Mouse (Mus musculus) limb, embryonic 12.5 days (tissue): ENCODE data around the gene Cited2. TPM values are rescaled to one million over a fixed set of nuclear protein-coding genes. Genes with fewer than 3 reads are reported as not detected.
A peak's percentile ranks its signal among the peaks of the same experiment; 100 is the strongest.

Source experiments
- ATAC-seq: fragments of 200-750 bp; cut with Nextera tagmentation; 2 replicates; pipeline ENCODE4 v1.8.0; 2017; ENCODE audit warnings: low read depth, moderate TSS enrichment; ENCODE audit not compliant: insufficient number of reproducible peaks, insufficient read depth, low FRiP score, low TSS enrichment
- H3K27ac ChIP-seq: fragments of 300-500 bp; sonication (generic); 2 replicates; pipeline ENCODE4 v1.5.1; 2016; ENCODE audit warnings: mild to moderate bottlenecking, moderate library complexity
- H3K27me3 ChIP-seq: fragments of 300-500 bp; sonication (generic); 2 replicates; pipeline ENCODE4 v1.6.1; 2016; ENCODE audit warnings: mild to moderate bottlenecking, moderate library complexity
- H3K36me3 ChIP-seq: fragments of 300-500 bp; sonication (generic); 2 replicates; pipeline ENCODE4 v1.6.1; 2016; ENCODE audit warnings: mild to moderate bottlenecking, moderate library complexity
- H3K4me1 ChIP-seq: fragments of 300-500 bp; sonication (generic); replicated peaks from 2 replicates; pipeline ENCODE4 v1.6.1; 2016
- H3K4me2 ChIP-seq: fragments of 300-500 bp; sonication (generic); 2 replicates; pipeline ENCODE4 v1.6.1; 2016; ENCODE audit warnings: mild to moderate bottlenecking, moderate library complexity
- H3K4me3 ChIP-seq: fragments of 300-500 bp; sonication (generic); replicated peaks from 2 replicates; pipeline ENCODE4 v1.5.1; 2016; ENCODE audit warnings: mild to moderate bottlenecking
- H3K9ac ChIP-seq: fragments of 300-500 bp; sonication (generic); replicated peaks from 2 replicates; pipeline ENCODE4 v1.6.1; 2016; ENCODE audit warnings: mild to moderate bottlenecking, moderate library complexity
- H3K9me3 ChIP-seq: fragments of 300-500 bp; sonication (generic); 2 replicates; pipeline ENCODE4 v1.6.1; 2016; ENCODE audit warnings: mild to moderate bottlenecking, moderate library complexity
- WGBS: fragments of 180-500 bp; shearing (Covaris S2); methylation state at CpG from one replicate; pipeline ENCODE4 v1.1.7; 2016; 5-methylcytosine and 5-hydroxymethylcytosine counted together
- polyA plus RNA-seq: library from polyadenylated mRNA; unstranded; fragments of >200 nt; fragmentation: Nextera tagmentation; extraction: Ambion mirVana; gene quantifications from 2 replicates; pipeline ENCODE4 v1.2.1, GENCODE M21; 2016

Cited2 gene
- polyA plus RNA-seq, 1 experiment from 2014 or later = 51.9 TPM

GRCm38 (mm10) chr10:17697376-17698265, 25.4 kb upstream of the Cited2 start:
- Histone ChIP-seq H3K4me3 (no peak overlapping the region), H3K36me3 (no peaks in the 10 kb centered on the region), H3K4me1 (no peaks in the 10 kb centered on the region), H3K27me3 (no peaks in the 10 kb centered on the region), H3K9me3 (no peaks in the 10 kb centered on the region), H3K4me2 (no peak overlapping the region), H3K9ac (no peak overlapping the region), H3K27ac (no peak overlapping the region)
- ATAC-seq = no peak
- WGBS = 50% methylated on average over 7 of the region's 7 CpGs

GRCm38 (mm10) chr10:17705466-17705973, 17.5 kb upstream of the Cited2 start:
- no peak overlapping the region for H3K4me3 ChIP-seq
- H3K36me3 ChIP-seq = no peaks in the 10 kb centered on the region
- 16% methylated on average over 4 of the region's 4 CpGs for WGBS
- no peaks in the 10 kb centered on the region for H3K4me1 ChIP-seq
- no peak for ATAC-seq
- H3K9ac ChIP-seq = no peak overlapping the region
- H3K4me2 ChIP-seq = no peak overlapping the region
- H3K27ac ChIP-seq = no peak overlapping the region
- H3K27me3 ChIP-seq = no peaks in the 10 kb centered on the region
- no peaks in the 10 kb centered on the region for H3K9me3 ChIP-seq

GRCm38 (mm10) chr10:17710753-17711152, 12.3 kb upstream of the Cited2 start:
- no peaks in the 10 kb centered on the region for H3K36me3 ChIP-seq
- H3K27me3 ChIP-seq = no peaks in the 10 kb centered on the region
- H3K4me1 ChIP-seq = no peaks in the 10 kb centered on the region
- H3K27ac ChIP-seq = no peak overlapping the region
- H3K4me3 ChIP-seq = no peak overlapping the region
- WGBS = 90% methylated on average over 3 of the region's 3 CpGs
- ATAC-seq = no peak
- no peak overlapping the region for H3K9ac ChIP-seq
- no peaks in the 10 kb centered on the region for H3K9me3 ChIP-seq
- H3K4me2 ChIP-seq = no peak overlapping the region

- H3K4me3 ChIP-seq = no peak overlapping the region
- no peak overlapping the region for H3K4me2 ChIP-seq
- no peak overlapping the region for H3K9ac ChIP-seq
- no peaks in the 10 kb centered on the region for H3K9me3 ChIP-seq
- ATAC-seq = no peak
- no peaks in the 10 kb centered on the region for H3K36me3 ChIP-seq
- H3K27ac ChIP-seq = no peak overlapping the region
- WGBS = 85% methylated on average over 4 of the region's 4 CpGs
- no peaks in the 10 kb centered on the region for H3K27me3 ChIP-seq
- no peaks in the 10 kb centered on the region for H3K4me1 ChIP-seq
Measured at GRCm38 (mm10) chr10:17719009-17719570, 3.9 kb upstream of the Cited2 start.

- H3K4me1 ChIP-seq = no peaks in the 10 kb centered on the region
- no peak overlapping the region for H3K9ac ChIP-seq
- no peak overlapping the region for H3K4me2 ChIP-seq
- H3K27ac ChIP-seq = no peak overlapping the region
- no peak overlapping the region for H3K4me3 ChIP-seq
- no peaks in the 10 kb centered on the region for H3K9me3 ChIP-seq
- ATAC-seq = no peak
- H3K27me3 ChIP-seq = no peaks in the 10 kb centered on the region
- WGBS = 90% methylated on average over 5 of the region's 5 CpGs
- H3K36me3 ChIP-seq = 0 out of 2 replicates have a peak, but pooled peaks cover 3% of the 10 kb centered on the region
Measured at GRCm38 (mm10) chr10:17719646-17720045, 3.4 kb upstream of the Cited2 start.

- H3K4me3 ChIP-seq = peak overlapping the region; percentile 90
- no peak for ATAC-seq
- H3K27ac ChIP-seq = peak overlapping the region; percentile 100
- H3K9me3 ChIP-seq = no peaks in the 10 kb centered on the region
- H3K9ac ChIP-seq = 0 out of 2 replicates have a peak overlapping the region, but pooled peaks have one; percentile 66
- H3K4me1 ChIP-seq = peaks cover 5% of the 10 kb centered on the region
- peak overlapping the region; percentile 74 for H3K4me2 ChIP-seq
- H3K36me3 ChIP-seq = 0 out of 2 replicates have a peak, but pooled peaks cover 3% of the 10 kb centered on the region
- H3K27me3 ChIP-seq = no peaks in the 10 kb centered on the region
- 86% methylated on average over 8 of the region's 8 CpGs for WGBS
Measured at GRCm38 (mm10) chr10:17720891-17721601, 2.0 kb upstream of the Cited2 start.

- no peak for ATAC-seq
- WGBS = under 1% methylated on average over 21 of the region's 21 CpGs
Measured at GRCm38 (mm10) chr10:17721602-17722121, 1.4 kb upstream of the Cited2 start.

GRCm38 (mm10) chr10:17722158-17722557, 860 bp upstream of the Cited2 start:
- Histone ChIP-seq H3K4me3 (peak overlapping the region; percentile 90), H3K4me2 (peak overlapping the region; percentile 74), H3K9ac (peak overlapping the region; percentile 66), H3K36me3 (0 out of 2 replicates have a peak, but pooled peaks cover 3% of the 10 kb centered on the region), H3K9me3 (no peaks in the 10 kb centered on the region), H3K4me1 (peaks cover 17% of the 10 kb centered on the region), H3K27ac (peak overlapping the region; percentile 100), H3K27me3 (no peaks in the 10 kb centered on the region)
- under 1% methylated on average over 24 of the region's 24 CpGs for WGBS
- ATAC-seq = peak; percentile 76

More at GRCm38 (mm10) chr10:17721602-17722121, 1.4 kb upstream of the Cited2 start:
- peaks cover 12% of the 10 kb centered on the region for H3K4me1 ChIP-seq
- no peaks in the 10 kb centered on the region for H3K9me3 ChIP-seq
- peak overlapping the region; percentile 90 for H3K4me3 ChIP-seq
- H3K27ac ChIP-seq = peak overlapping the region; percentile 100
- H3K9ac ChIP-seq = peak overlapping the region; percentile 66
- H3K27me3 ChIP-seq = no peaks in the 10 kb centered on the region
- H3K36me3 ChIP-seq = 0 out of 2 replicates have a peak, but pooled peaks cover 3% of the 10 kb centered on the region
- peak overlapping the region; percentile 74 for H3K4me2 ChIP-seq

- Histone ChIP-seq H3K9me3 (no peaks in the 10 kb centered on the region), H3K27me3 (no peaks in the 10 kb centered on the region), H3K36me3 (0 out of 2 replicates have a peak, but pooled peaks cover 3% of the 10 kb centered on the region), H3K27ac (peak overlapping the region; percentile 100), H3K4me3 (peak overlapping the region; percentile 90), H3K4me1 (peaks cover 27% of the 10 kb centered on the region), H3K4me2 (peak overlapping the region; percentile 74), H3K9ac (peak overlapping the region; percentile 89)
- 0% methylated on average over 30 of the region's 30 CpGs for WGBS
- ATAC-seq = peak; percentile 48
Measured at GRCm38 (mm10) chr10:17723421-17723841, 413 bp downstream of the Cited2 start.

GRCm38 (mm10) chr10:17723871-17724741, 1.1 kb downstream of the Cited2 start:
- H3K36me3 ChIP-seq = 0 out of 2 replicates have a peak, but pooled peaks cover 3% of the 10 kb centered on the region
- H3K4me2 ChIP-seq = peak overlapping the region; percentile 74
- under 1% methylated on average over 65 of the region's 65 CpGs for WGBS
- H3K4me1 ChIP-seq = peaks cover 31% of the 10 kb centered on the region
- H3K27me3 ChIP-seq = no peaks in the 10 kb centered on the region
- H3K27ac ChIP-seq = peak overlapping the region; percentile 100
- ATAC-seq = peak; percentile 9; the same call in 1 of the 2 replicates
- H3K9me3 ChIP-seq = no peaks in the 10 kb centered on the region
- H3K4me3 ChIP-seq = peak overlapping the region; percentile 90
- H3K9ac ChIP-seq = peak overlapping the region; percentile 89
